Mouse (Mus musculus) limb, embryonic 15.5 days (tissue): ENCODE measurements around the gene Fbxl17. TPM values are rescaled to one million over a fixed set of nuclear protein-coding genes. Genes with fewer than 3 reads are reported as not detected.

Experiments
- microRNA-seq: library from miRNA; unstranded; fragments of <30 nt; microRNA quantifications from one replicate; pipeline ENCODE4, GENCODE M21; 2016
- polyA plus RNA-seq: library from polyadenylated mRNA; unstranded; fragments of >200 nt; fragmentation: Nextera tagmentation; extraction: Ambion mirVana; gene quantifications from 2 replicates; pipeline ENCODE4 v1.2.1, GENCODE M21; 2015

Fbxl17 gene
- polyA plus RNA-seq, 1 experiment from 2014 or later = 7.8 TPM

Small RNA genes lying within 50 kb of the gene (microRNA-seq; reads per million reads assigned to microRNA genes)
- not detected for gene Gm24813
